Mouse (Mus musculus) stomach, postnatal 0 days (tissue): Measurements from ENCODE around the gene Acnat1.
"Not testable (repeated sequence)": the region's sequence is repeated elsewhere in the genome, so short reads cannot be mapped to it uniquely, and the experiment has no call there.

Experiments used
- CTCF ChIP-seq: IDR thresholded peaks from 2 replicates; pipeline ENCODE4 v1.5.1; 2016; ENCODE audit warnings: antibody characterized with exemption, low read depth, mild to moderate bottlenecking, moderate library complexity
- EP300 ChIP-seq: optimal IDR thresholded peaks from 2 replicates; pipeline ENCODE3; 2016; ENCODE audit warnings: antibody characterized with exemption

GRCm38 (mm10) chr4:49407957-49408356, 65.8 kb downstream of the Acnat1 start, which contains the start of gene Acnat2:
- TF ChIP-seq CTCF, EP300: not testable (repeated sequence)
